Mouse (Mus musculus) megakaryocyte, embryonic 14.5 days (primary cell): ENCODE measurements around the gene Kcnip1.

Experiments used
- FLI1 ChIP-seq: IDR thresholded peaks from 2 replicates; pipeline ENCODE4 v1.6.1; 2012; ENCODE audit warnings: low read length, inconsistent platforms, mixed read lengths
- GATA1 ChIP-seq: IDR thresholded peaks from 3 replicates; pipeline ENCODE4 v1.6.1; 2012; ENCODE audit warnings: mixed read lengths, low read length, inconsistent platforms, borderline replicate concordance

DNA sequence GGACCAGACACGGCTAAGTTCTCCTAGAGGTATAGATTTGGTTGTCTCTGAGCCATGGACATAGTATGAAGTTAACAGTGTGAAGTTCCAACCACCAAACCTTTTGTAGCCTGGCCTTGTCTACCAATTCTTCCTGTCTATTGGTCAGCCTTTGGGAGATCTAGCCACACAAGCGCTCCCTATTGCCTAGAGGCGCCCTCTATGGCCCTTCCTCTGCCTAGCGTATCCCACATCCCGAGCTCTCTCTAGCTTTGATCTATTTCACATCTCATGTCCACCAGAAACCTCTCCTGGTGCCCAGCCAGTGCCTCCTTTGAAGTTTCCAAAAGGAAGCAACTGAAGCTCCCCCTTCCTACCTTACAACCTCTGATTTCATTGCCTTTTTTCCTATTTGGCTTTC is 147.0 kb downstream of the Kcnip1 start:
- TF ChIP-seq GATA1 (no peak), FLI1 (no peak)
